Mouse (Mus musculus) small intestine, adult 2 months (tissue): ENCODE data around the gene Tnrc6a.

ENCODE experiments used
- CTCF ChIP-seq: fragments of 200-500 bp; IDR thresholded peaks from 2 replicates; pipeline ENCODE4 v1.5.1; 2012; ENCODE audit warnings: low read depth, mild to moderate bottlenecking, control low read depth, inconsistent platforms, low read length, moderate library complexity, mixed read lengths; ENCODE audit not compliant: insufficient replicate concordance, insufficient read length; ENCODE audit errors: extremely low read depth
- POLR2A ChIP-seq: fragments of 200-500 bp; IDR thresholded peaks from 2 replicates; pipeline ENCODE4 v1.6.1; 2012; ENCODE audit warnings: low read depth, mild to moderate bottlenecking, control low read depth, inconsistent platforms, low read length, moderate library complexity

DNA sequence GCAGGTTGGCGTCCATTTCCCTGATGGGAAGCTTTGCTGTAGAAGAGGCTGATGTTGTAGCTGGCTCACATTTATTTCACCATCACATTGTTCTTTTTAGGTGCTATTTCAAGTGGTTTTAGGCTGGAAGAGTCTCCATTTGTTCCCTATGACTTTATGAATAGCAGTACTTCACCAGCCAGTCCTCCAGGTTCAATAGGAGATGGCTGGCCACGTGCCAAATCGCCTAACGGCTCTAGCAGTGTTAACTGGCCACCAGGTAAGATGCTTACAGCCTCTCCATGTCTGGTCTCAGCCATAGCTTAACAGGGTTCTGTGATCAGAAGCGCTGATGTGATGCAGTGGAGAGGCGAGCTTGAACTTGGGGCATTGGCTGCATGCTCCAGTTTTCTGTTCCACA lies 62.8 kb downstream of the Tnrc6a start:
- TF ChIP-seq CTCF: no peak
- TF ChIP-seq POLR2A: no peak
